Mouse (Mus musculus) lung, embryonic 14.5 days (tissue): ENCODE measurements around the gene Myo10. TPM values are rescaled to one million over a fixed set of nuclear protein-coding genes. Genes with fewer than 3 reads are reported as not detected.

ENCODE experiments used
- ATAC-seq: fragments of 200-750 bp; cut with Nextera tagmentation; 2 replicates; pipeline ENCODE4 v1.8.0; 2017; ENCODE audit warnings: mild to moderate bottlenecking, moderate TSS enrichment, moderate library complexity; ENCODE audit not compliant: insufficient read depth
- DNase-seq: peaks from one replicate; pipeline ENCODE4 v3.0.0-alpha.2; 2015
- H3K27ac ChIP-seq: fragments of 300-500 bp; sonication (generic); 2 replicates; pipeline ENCODE4 v1.5.1; 2014; ENCODE audit warnings: low read depth, mild to moderate bottlenecking, moderate library complexity
- H3K27me3 ChIP-seq: fragments of 300-500 bp; sonication (generic); 2 replicates; pipeline ENCODE4 v1.6.1; 2014; ENCODE audit warnings: low read length, control low read depth; ENCODE audit not compliant: insufficient read depth
- H3K36me3 ChIP-seq: fragments of 300-500 bp; sonication (generic); 2 replicates; pipeline ENCODE4 v1.6.1; 2014; ENCODE audit warnings: control low read depth; ENCODE audit not compliant: insufficient read depth
- H3K4me1 ChIP-seq: fragments of 300-500 bp; sonication (generic); 2 replicates; pipeline ENCODE4 v1.6.1; 2014; ENCODE audit warnings: antibody characterized with exemption, control low read depth; ENCODE audit not compliant: insufficient read depth
- H3K4me2 ChIP-seq: fragments of 300-500 bp; sonication (generic); 2 replicates; pipeline ENCODE4 v1.6.1; 2014; ENCODE audit warnings: mild to moderate bottlenecking
- H3K4me3 ChIP-seq: fragments of 300-500 bp; sonication (generic); 2 replicates; pipeline ENCODE4 v1.5.1; 2014; ENCODE audit warnings: low read depth, low read length
- H3K9ac ChIP-seq: fragments of 300-500 bp; sonication (generic); 2 replicates; pipeline ENCODE4 v1.6.1; 2014
- H3K9me3 ChIP-seq: fragments of 300-500 bp; sonication (generic); 2 replicates; pipeline ENCODE4 v1.6.1; 2016; ENCODE audit warnings: low read depth, low read length, control low read depth
- CTCF ChIP-seq: IDR thresholded peaks from 2 replicates; pipeline ENCODE4 v1.5.1; 2016; ENCODE audit warnings: antibody characterized with exemption, low read depth
- WGBS: fragments of 180-500 bp; shearing (Covaris S2); extraction: QIAGEN DNeasy Blood & Tissue Kit; methylation state at CpG from one replicate; pipeline ENCODE4 v1.1.7; 2014; 5-methylcytosine and 5-hydroxymethylcytosine counted together
- polyA plus RNA-seq: library from polyadenylated mRNA; unstranded; fragments of >200 nt; fragmentation: Nextera tagmentation; extraction: Ambion mirVana; gene quantifications from 2 replicates; pipeline ENCODE4 v1.2.1, GENCODE M21; 2014

Myo10 gene
- polyA plus RNA-seq, 1 experiment from 2014 or later: 54.8 TPM

- DNase-seq: no peak
- H3K4me2 ChIP-seq: no peak overlapping the region
- H3K4me1 ChIP-seq: peaks cover 8% of the 10 kb centered on the region; the same call in 1 of the 2 replicates
- no peak for TF ChIP-seq CTCF
- H3K36me3 ChIP-seq: no peaks in the 10 kb centered on the region
- ATAC-seq: no peak
- H3K4me3 ChIP-seq: no peak overlapping the region
- H3K9ac ChIP-seq: no peak overlapping the region
- WGBS: 62% methylated on average over 7 of the region's 7 CpGs
- no peaks in the 10 kb centered on the region for H3K9me3 ChIP-seq
- no peaks in the 10 kb centered on the region for H3K27me3 ChIP-seq
- H3K27ac ChIP-seq: no peak overlapping the region
Measured at GRCm38 (mm10) chr15:25593469-25594150, 28.7 kb upstream of the Myo10 start.

- no peak for TF ChIP-seq CTCF
- 79% methylated on average over 5 of the region's 5 CpGs for WGBS
Measured at GRCm38 (mm10) chr15:25598313-25598712, 24.0 kb upstream of the Myo10 start.

GRCm38 (mm10) chr15:25602306-25602705 lies 20.0 kb upstream of the Myo10 start:
- H3K9ac ChIP-seq: no peak overlapping the region
- H3K4me3 ChIP-seq: no peak overlapping the region
- no peak overlapping the region for H3K27ac ChIP-seq
- H3K4me1 ChIP-seq: peaks cover 10% of the 10 kb centered on the region
- H3K4me2 ChIP-seq: no peak overlapping the region
- H3K27me3 ChIP-seq: no peaks in the 10 kb centered on the region
- H3K9me3 ChIP-seq: no peaks in the 10 kb centered on the region
- TF ChIP-seq CTCF: no peak
- 50% methylated on average over 8 of the region's 8 CpGs for WGBS
- no peaks in the 10 kb centered on the region for H3K36me3 ChIP-seq
- DNase-seq (no peak), ATAC-seq (no peak)

More at GRCm38 (mm10) chr15:25598313-25598712, 24.0 kb upstream of the Myo10 start:
- no peak overlapping the region for H3K27ac ChIP-seq
- H3K9ac ChIP-seq: no peak overlapping the region
- no peak overlapping the region for H3K4me2 ChIP-seq
- no peak overlapping the region for H3K4me3 ChIP-seq
- H3K36me3 ChIP-seq: no peaks in the 10 kb centered on the region
- H3K9me3 ChIP-seq: no peaks in the 10 kb centered on the region
- ATAC-seq (no peak), DNase-seq (no peak)
- H3K4me1 ChIP-seq: 0 out of 2 replicates have a peak, but pooled peaks cover 3% of the 10 kb centered on the region
- no peaks in the 10 kb centered on the region for H3K27me3 ChIP-seq

GRCm38 (mm10) chr15:25603286-25603685 lies 19.0 kb upstream of the Myo10 start:
- no peak overlapping the region for H3K4me3 ChIP-seq
- H3K4me1 ChIP-seq: peaks cover 10% of the 10 kb centered on the region
- no peak for TF ChIP-seq CTCF
- H3K9ac ChIP-seq: no peak overlapping the region
- no peaks in the 10 kb centered on the region for H3K27me3 ChIP-seq
- WGBS: 18% methylated on average over 6 of the region's 6 CpGs
- H3K27ac ChIP-seq: no peak overlapping the region
- peak; percentile 35; the same call in 1 of the 2 replicates for ATAC-seq
- DNase-seq: no peak
- H3K9me3 ChIP-seq: no peaks in the 10 kb centered on the region
- H3K36me3 ChIP-seq: no peaks in the 10 kb centered on the region
- no peak overlapping the region for H3K4me2 ChIP-seq

- no peak for DNase-seq
- WGBS: 46% methylated on average over 1 of the region's 1 CpGs
- no peak for ATAC-seq
- Histone ChIP-seq H3K4me1 (peaks cover 18% of the 10 kb centered on the region), H3K9ac (no peak overlapping the region), H3K36me3 (no peaks in the 10 kb centered on the region), H3K27ac (no peak overlapping the region), H3K4me2 (no peak overlapping the region), H3K9me3 (no peaks in the 10 kb centered on the region), H3K4me3 (no peak overlapping the region), H3K27me3 (no peaks in the 10 kb centered on the region)
- TF ChIP-seq CTCF: peak; percentile 38; the same call in 1 of the 2 replicates
Measured at GRCm38 (mm10) chr15:25604231-25604630, 18.1 kb upstream of the Myo10 start.

GRCm38 (mm10) chr15:25605376-25605775 lies 16.9 kb upstream of the Myo10 start:
- Histone ChIP-seq H3K4me1 (peaks cover 18% of the 10 kb centered on the region), H3K9ac (no peak overlapping the region)
- WGBS: 74% methylated on average over 4 of the region's 4 CpGs

GRCm38 (mm10) chr15:25608742-25609141 lies 13.6 kb upstream of the Myo10 start:
- DNase-seq (no peak), ATAC-seq (no peak)
- H3K9me3 ChIP-seq: no peaks in the 10 kb centered on the region
- 37% methylated on average over 3 of the region's 3 CpGs for WGBS
- H3K36me3 ChIP-seq: no peaks in the 10 kb centered on the region
- no peak overlapping the region for H3K27ac ChIP-seq
- TF ChIP-seq CTCF: no peak
- H3K27me3 ChIP-seq: no peaks in the 10 kb centered on the region
- no peak overlapping the region for H3K4me3 ChIP-seq
- H3K4me2 ChIP-seq: peak overlapping the region; percentile 21; the same call in 1 of the 2 replicates
- no peak overlapping the region for H3K9ac ChIP-seq
- peaks cover 15% of the 10 kb centered on the region for H3K4me1 ChIP-seq

More at GRCm38 (mm10) chr15:25605376-25605775, 16.9 kb upstream of the Myo10 start:
- Histone ChIP-seq H3K9me3 (no peaks in the 10 kb centered on the region), H3K4me3 (no peak overlapping the region), H3K27ac (no peak overlapping the region), H3K36me3 (no peaks in the 10 kb centered on the region), H3K27me3 (no peaks in the 10 kb centered on the region), H3K4me2 (no peak overlapping the region)
- no peak for TF ChIP-seq CTCF
- ATAC-seq (no peak), DNase-seq (no peak)
